Mouse (Mus musculus) neural tube, embryonic 11.5 days (tissue): ENCODE measurements around the gene Chkb. TPM values are rescaled to one million over a fixed set of nuclear protein-coding genes. Genes with fewer than 3 reads are reported as not detected.
A peak's percentile ranks its signal among the peaks of the same experiment; 100 is the strongest.
"Not testable (repeated sequence)": the region's sequence is repeated elsewhere in the genome, so short reads cannot be mapped to it uniquely, and the experiment has no call there.

Source experiments
- ATAC-seq: fragments of 200-750 bp; cut with Nextera tagmentation; 2 replicates; pipeline ENCODE4 v1.8.0; 2017; ENCODE audit warnings: moderate number of reproducible peaks, mild to moderate bottlenecking, moderate TSS enrichment, moderate library complexity; ENCODE audit not compliant: insufficient read depth, low FRiP score, low TSS enrichment
- DNase-seq: peaks from one replicate; pipeline ENCODE4 v3.0.0-alpha.2; 2015; ENCODE audit warnings: low spot score
- H3K27ac ChIP-seq: fragments of 300-500 bp; sonication (generic); 2 replicates; pipeline ENCODE4 v1.5.1; 2014; ENCODE audit warnings: low read depth, mild to moderate bottlenecking, low read length
- H3K27me3 ChIP-seq: fragments of 300-500 bp; sonication (generic); 2 replicates; pipeline ENCODE4 v1.6.1; 2014; ENCODE audit warnings: mild to moderate bottlenecking, low read length, mixed read lengths; ENCODE audit not compliant: control insufficient read depth, insufficient read depth
- H3K36me3 ChIP-seq: fragments of 300-500 bp; sonication (generic); 2 replicates; pipeline ENCODE4 v1.6.1; 2014; ENCODE audit warnings: mild to moderate bottlenecking, low read length, moderate library complexity, mixed read lengths; ENCODE audit not compliant: control insufficient read depth, insufficient read depth
- H3K4me1 ChIP-seq: fragments of 300-500 bp; sonication (generic); 2 replicates; pipeline ENCODE4 v1.6.1; 2014; ENCODE audit warnings: low read length, mixed read lengths; ENCODE audit not compliant: control insufficient read depth, insufficient read depth
- H3K4me2 ChIP-seq: fragments of 300-500 bp; sonication (generic); 2 replicates; pipeline ENCODE4 v1.6.1; 2014; ENCODE audit warnings: low read depth, mild to moderate bottlenecking, moderate library complexity
- H3K4me3 ChIP-seq: fragments of 300-500 bp; sonication (generic); 2 replicates; pipeline ENCODE4 v1.5.1; 2014; ENCODE audit warnings: low read depth, low read length
- H3K9ac ChIP-seq: fragments of 300-500 bp; sonication (generic); 2 replicates; pipeline ENCODE4 v1.6.1; 2014; ENCODE audit warnings: mild to moderate bottlenecking, low read length
- H3K9me3 ChIP-seq: fragments of 300-500 bp; sonication (generic); 2 replicates; pipeline ENCODE4 v1.6.1; 2016; ENCODE audit warnings: low read length; ENCODE audit not compliant: control insufficient read depth
- WGBS: fragments of 180-500 bp; shearing (Covaris S2); extraction: QIAGEN DNeasy Blood & Tissue Kit; methylation state at CpG from one replicate; pipeline ENCODE4 v1.1.7; 2014; 5-methylcytosine and 5-hydroxymethylcytosine counted together
- polyA plus RNA-seq: library from polyadenylated mRNA; unstranded; fragments of >200 nt; fragmentation: Nextera tagmentation; extraction: Ambion mirVana; gene quantifications from 2 replicates; pipeline ENCODE4 v1.2.1, GENCODE M21; 2014

Gene Chkb
- polyA plus RNA-seq, 1 experiment from 2014 or later = 58.1 TPM

GRCm38 (mm10) chr15:89434136-89434535 lies 4.4 kb upstream of the Chkb start:
- Histone ChIP-seq H3K27ac (no peak overlapping the region), H3K4me2 (no peak overlapping the region), H3K36me3 (no peaks in the 10 kb centered on the region), H3K4me1 (no peaks in the 10 kb centered on the region), H3K9ac (no peak overlapping the region), H3K27me3 (no peaks in the 10 kb centered on the region), H3K4me3 (no peak overlapping the region), H3K9me3 (no peaks in the 10 kb centered on the region)
- DNase-seq (no peak), ATAC-seq (no peak)
- whole genome bisulfite sequencing = 72% methylated on average over 3 of the region's 3 CpGs

- H3K4me3 ChIP-seq = no peak overlapping the region
- no peak overlapping the region for H3K27ac ChIP-seq
- ATAC-seq = no peak
- no peak overlapping the region for H3K9ac ChIP-seq
- DNase-seq = no peak
- H3K36me3 ChIP-seq = no peaks in the 10 kb centered on the region
- 73% methylated on average over 4 of the region's 4 CpGs for WGBS
- H3K27me3 ChIP-seq = no peaks in the 10 kb centered on the region
- no peaks in the 10 kb centered on the region for H3K9me3 ChIP-seq
- H3K4me2 ChIP-seq = no peak overlapping the region
- H3K4me1 ChIP-seq = peaks cover 8% of the 10 kb centered on the region
Observed at GRCm38 (mm10) chr15:89432946-89433345, 3.2 kb upstream of the Chkb start.

- ATAC-seq (no peak), DNase-seq (no peak)
- no peak overlapping the region for H3K4me3 ChIP-seq
- whole genome bisulfite sequencing = 90% methylated on average over 6 of the region's 6 CpGs
- H3K27me3 ChIP-seq = no peaks in the 10 kb centered on the region
- H3K36me3 ChIP-seq = no peaks in the 10 kb centered on the region
- H3K4me1 ChIP-seq = peaks cover 8% of the 10 kb centered on the region
- no peak overlapping the region for H3K4me2 ChIP-seq
- H3K27ac ChIP-seq = no peak overlapping the region
- H3K9me3 ChIP-seq = no peaks in the 10 kb centered on the region
- H3K9ac ChIP-seq = no peak overlapping the region
Observed at GRCm38 (mm10) chr15:89431806-89432205, 2.1 kb upstream of the Chkb start.

- 92% methylated on average over 3 of the region's 3 CpGs for WGBS
- no peak overlapping the region for H3K4me3 ChIP-seq
- DNase-seq (no peak), ATAC-seq (no peak)
- H3K36me3 ChIP-seq = no peaks in the 10 kb centered on the region
- peaks cover 8% of the 10 kb centered on the region for H3K4me1 ChIP-seq
- H3K9me3 ChIP-seq = no peaks in the 10 kb centered on the region
- no peaks in the 10 kb centered on the region for H3K27me3 ChIP-seq
- H3K27ac ChIP-seq = no peak overlapping the region
- H3K4me2 ChIP-seq = no peak overlapping the region
- no peak overlapping the region for H3K9ac ChIP-seq
Observed at GRCm38 (mm10) chr15:89431271-89431670, 1.6 kb upstream of the Chkb start.

- WGBS = 83% methylated on average over 9 of the region's 9 CpGs
- H3K36me3 ChIP-seq, H3K27ac ChIP-seq, H3K4me3 ChIP-seq, H3K4me2 ChIP-seq, ATAC-seq, H3K4me1 ChIP-seq, DNase-seq, H3K9me3 ChIP-seq, H3K9ac ChIP-seq, H3K27me3 ChIP-seq: not testable (repeated sequence)
Observed at GRCm38 (mm10) chr15:89430771-89431170, 1.1 kb upstream of the Chkb start.

- Histone ChIP-seq H3K4me3 (peak overlapping the region; percentile 50), H3K36me3 (no peaks in the 10 kb centered on the region), H3K4me2 (peak overlapping the region; percentile 91), H3K27me3 (no peaks in the 10 kb centered on the region), H3K27ac (peak overlapping the region; percentile 80), H3K9me3 (no peaks in the 10 kb centered on the region), H3K9ac (peak overlapping the region; percentile 59), H3K4me1 (peaks cover 8% of the 10 kb centered on the region)
- DNase-seq = no peak
- WGBS = 51% methylated on average over 6 of the region's 6 CpGs
- no peak for ATAC-seq
Observed at GRCm38 (mm10) chr15:89430341-89430740, 633 bp upstream of the Chkb start.

- H3K27me3 ChIP-seq = no peaks in the 10 kb centered on the region
- no peak for DNase-seq
- H3K36me3 ChIP-seq = no peaks in the 10 kb centered on the region
- H3K9ac ChIP-seq = peak overlapping the region; percentile 59
- peaks cover 8% of the 10 kb centered on the region for H3K4me1 ChIP-seq
- no peaks in the 10 kb centered on the region for H3K9me3 ChIP-seq
- WGBS = 6% methylated on average over 22 of the region's 22 CpGs
- peak overlapping the region; percentile 80; the same call in 1 of the 2 replicates for H3K27ac ChIP-seq
- peak overlapping the region; percentile 50 for H3K4me3 ChIP-seq
- H3K4me2 ChIP-seq = peak overlapping the region; percentile 91
- ATAC-seq = peak; percentile 58
Observed at GRCm38 (mm10) chr15:89428821-89429351, 822 bp downstream of the Chkb start.

- ATAC-seq (no peak), DNase-seq (no peak)
- Histone ChIP-seq H3K9me3 (no peaks in the 10 kb centered on the region), H3K4me1 (peaks cover 8% of the 10 kb centered on the region), H3K4me2 (peak overlapping the region; percentile 91), H3K9ac (no peak overlapping the region), H3K27ac (no peak overlapping the region), H3K36me3 (no peaks in the 10 kb centered on the region), H3K27me3 (no peaks in the 10 kb centered on the region), H3K4me3 (peak overlapping the region; percentile 50)
- 81% methylated on average over 19 of the region's 19 CpGs for WGBS
Observed at GRCm38 (mm10) chr15:89428136-89428790, 1.4 kb downstream of the Chkb start.

- Histone ChIP-seq H3K9me3 (no peaks in the 10 kb centered on the region), H3K27ac (no peak overlapping the region), H3K4me1 (peaks cover 8% of the 10 kb centered on the region), H3K36me3 (no peaks in the 10 kb centered on the region), H3K27me3 (no peaks in the 10 kb centered on the region), H3K4me3 (no peak overlapping the region), H3K9ac (no peak overlapping the region), H3K4me2 (no peak overlapping the region)
- no peak for ATAC-seq
- 91% methylated on average over 10 of the region's 10 CpGs for WGBS
- no peak for DNase-seq
Observed at GRCm38 (mm10) chr15:89426716-89427115, 3.0 kb downstream of the Chkb start.
